ENCODE assay signal across 7 mouse cellular contexts in genomic region chr15:91190026-91190425, GRCm38 (mm10). TPM values are rescaled to one million over a fixed set of nuclear protein-coding genes. Genes with fewer than 3 reads are reported as not detected.
DNase-seq lines count a peak whose midpoint lies in the region; ATAC-seq and TF ChIP-seq lines count a peak whose summit lies in the region.

No protein-coding gene starts in this region.

- no peak for TF ChIP-seq CTCF in lung, embryonic 14.5 days (IDR thresholded peaks at IDR 0.05; ENCODE audit: low read depth)

- H3K4me3 ChIP-seq in lung, embryonic 14.5 days (ENCODE audit: low read depth, low read length) = peak overlapping the region; percentile 43
- peak overlapping the region; percentile 67 for H3K4me3 ChIP-seq in forebrain, embryonic 16.5 days (replicated peaks; ENCODE audit: low read length)
- peak overlapping the region; percentile 52; the same call in 1 of the 2 replicates for H3K4me3 ChIP-seq in liver, embryonic 11.5 days (ENCODE audit: low read depth, low read length)
- peak overlapping the region; percentile 44; the same call in 1 of the 2 replicates for H3K4me3 ChIP-seq in stomach, embryonic 15.5 days (replicated peaks)

- peak overlapping the region; percentile 80 for H3K4me2 ChIP-seq in lung, embryonic 14.5 days
- peak overlapping the region; percentile 69 for H3K4me2 ChIP-seq in forebrain, embryonic 16.5 days (ENCODE audit: low read length)
- peak overlapping the region; percentile 82 for H3K4me2 ChIP-seq in liver, embryonic 11.5 days
- H3K4me2 ChIP-seq in stomach, embryonic 15.5 days = peak overlapping the region; percentile 83; the same call in 1 of the 2 replicates

- WGBS in lung, embryonic 14.5 days = 41% methylated on average over 4 of the region's 4 CpGs
- WGBS in forebrain, embryonic 16.5 days = 6% methylated on average over 4 of the region's 4 CpGs
- WGBS in liver, embryonic 11.5 days = 55% methylated on average over 4 of the region's 4 CpGs
- 49% methylated on average over 4 of the region's 4 CpGs for WGBS in stomach, embryonic 15.5 days

- no peaks in the 10 kb centered on the region for H3K27me3 ChIP-seq in lung, embryonic 14.5 days (ENCODE audit: insufficient read depth, low read length)
- no peaks in the 10 kb centered on the region for H3K27me3 ChIP-seq in forebrain, embryonic 16.5 days (replicated peaks; ENCODE audit: control insufficient read depth, insufficient read depth, low read length)
- no peaks in the 10 kb centered on the region for H3K27me3 ChIP-seq in liver, embryonic 11.5 days (replicated peaks; ENCODE audit: control insufficient read depth, insufficient read depth, low read length)
- H3K27me3 ChIP-seq in stomach, embryonic 15.5 days (replicated peaks) = no peaks in the 10 kb centered on the region

- H3K4me1 ChIP-seq in lung, embryonic 14.5 days (ENCODE audit: insufficient read depth) = no peaks in the 10 kb centered on the region
- H3K4me1 ChIP-seq in forebrain, embryonic 16.5 days (replicated peaks; ENCODE audit: control insufficient read depth, insufficient read depth, low read length) = peaks cover 21% of the 10 kb centered on the region
- H3K4me1 ChIP-seq in liver, embryonic 11.5 days (replicated peaks; ENCODE audit: control insufficient read depth, insufficient read depth, low read length) = peaks cover 5% of the 10 kb centered on the region; the same call in 1 of the 2 replicates
- H3K4me1 ChIP-seq in stomach, embryonic 15.5 days = 0 out of 2 replicates have a peak, but pooled peaks cover 7% of the 10 kb centered on the region

- DNase-seq in lung, embryonic 14.5 days = no peak
- no peak for DNase-seq in lung, postnatal 36 days
- DNase-seq in liver, embryonic 11.5 days (ENCODE audit: low spot score) = no peak
- no peak for DNase-seq in thymus, postnatal 4 days

- H3K27ac ChIP-seq in lung, embryonic 14.5 days (ENCODE audit: low read depth) = no peak overlapping the region
- H3K27ac ChIP-seq in forebrain, embryonic 16.5 days (ENCODE audit: low read length) = no peak overlapping the region
- H3K27ac ChIP-seq in liver, embryonic 11.5 days (ENCODE audit: low read depth, low read length) = no peak overlapping the region
- H3K27ac ChIP-seq in stomach, embryonic 15.5 days = no peak overlapping the region

- no peaks in the 10 kb centered on the region for H3K9me3 ChIP-seq in lung, embryonic 14.5 days (ENCODE audit: low read depth, low read length)
- H3K9me3 ChIP-seq in forebrain, embryonic 16.5 days (ENCODE audit: control insufficient read depth, low read length) = no peaks in the 10 kb centered on the region
- no peaks in the 10 kb centered on the region for H3K9me3 ChIP-seq in liver, embryonic 11.5 days (ENCODE audit: control insufficient read depth, low read length)
- H3K9me3 ChIP-seq in stomach, embryonic 15.5 days = no peaks in the 10 kb centered on the region

- no peaks in the 10 kb centered on the region for H3K36me3 ChIP-seq in lung, embryonic 14.5 days (ENCODE audit: insufficient read depth)
- no peaks in the 10 kb centered on the region for H3K36me3 ChIP-seq in forebrain, embryonic 16.5 days (ENCODE audit: control insufficient read depth, insufficient read depth)
- H3K36me3 ChIP-seq in liver, embryonic 11.5 days (ENCODE audit: control insufficient read depth, insufficient read depth, low read length) = no peaks in the 10 kb centered on the region
- H3K36me3 ChIP-seq in stomach, embryonic 15.5 days = no peaks in the 10 kb centered on the region

- no peak for ATAC-seq in lung, embryonic 14.5 days (ENCODE audit: insufficient read depth)
- ATAC-seq in forebrain, embryonic 16.5 days = no peak
- ATAC-seq in liver, embryonic 11.5 days (replicated peaks; ENCODE audit: low FRiP score) = no peak
- no peak for ATAC-seq in stomach, embryonic 15.5 days (ENCODE audit: insufficient read depth, low FRiP score, low read depth)
- no peak for ATAC-seq in inflammation-experienced regulatory T-cells, adult 6 months

- no peak overlapping the region for H3K9ac ChIP-seq in lung, embryonic 14.5 days
- H3K9ac ChIP-seq in forebrain, embryonic 16.5 days (replicated peaks; ENCODE audit: low read depth, low read length) = peak overlapping the region; percentile 67
- H3K9ac ChIP-seq in liver, embryonic 11.5 days (ENCODE audit: low read depth, low read length) = no peak overlapping the region
- no peak overlapping the region for H3K9ac ChIP-seq in stomach, embryonic 15.5 days

RNA-seq across cellular contexts. Expression of gene Abcd2, which starts 1.6 kb away (rescaled TPM):
- polyA plus RNA-seq in lung, embryonic 14.5 days (2014; fragmentation: Nextera tagmentation; extraction: Ambion mirVana) = 2.5 and 2.9 TPM in 2 replicates
- 14.2 and 19.4 TPM in 2 replicates for polyA plus RNA-seq in forebrain, embryonic 16.5 days (2015; fragmentation: Nextera tagmentation; extraction: Ambion mirVana)
- 2.9 and 3.2 TPM in 2 replicates for polyA plus RNA-seq in liver, embryonic 11.5 days (2014; fragmentation: Nextera tagmentation; extraction: Ambion mirVana)
- 2.5 and 3.1 TPM in 2 replicates for polyA plus RNA-seq in stomach, embryonic 15.5 days (2015; fragmentation: Nextera tagmentation; extraction: Ambion mirVana)
- polyA plus RNA-seq in inflammation-experienced regulatory T-cells, adult 6 months (2017; shearing (Covaris generic)) = under 1 TPM in 1 of 3 experiments, not detected in 2; 0.15 TPM

RNA-seq across cellular contexts. Expression of gene CN725425, which starts 9.3 kb away (rescaled TPM):
- polyA plus RNA-seq in lung, embryonic 14.5 days (2014; fragmentation: Nextera tagmentation; extraction: Ambion mirVana) = not detected in 2 replicates
- polyA plus RNA-seq in forebrain, embryonic 16.5 days (2015; fragmentation: Nextera tagmentation; extraction: Ambion mirVana) = not detected in 2 replicates
- not detected in 2 replicates for polyA plus RNA-seq in liver, embryonic 11.5 days (2014; fragmentation: Nextera tagmentation; extraction: Ambion mirVana)
- not detected in 2 replicates for polyA plus RNA-seq in stomach, embryonic 15.5 days (2015; fragmentation: Nextera tagmentation; extraction: Ambion mirVana)
- polyA plus RNA-seq in inflammation-experienced regulatory T-cells, adult 6 months (2017; shearing (Covaris generic)) = not detected
